Mouse (Mus musculus) gastrocnemius, adult 2 months (tissue): ENCODE data around the gene Acvr2a. TPM values are rescaled to one million over a fixed set of nuclear protein-coding genes. Genes with fewer than 3 reads are reported as not detected.

Experiments
- DNase-seq: peaks from one replicate; pipeline ENCODE4 v3.0.0; 2022
- H3K27ac ChIP-seq: fragments of 200-600 bp; 2 replicates; pipeline ENCODE4 v1.8.1; 2022; ENCODE audit warnings: mild to moderate bottlenecking
- H3K4me3 ChIP-seq: fragments of 200-600 bp; 2 replicates; pipeline ENCODE4 v1.8.1; 2022; ENCODE audit warnings: mild to moderate bottlenecking, moderate library complexity
- CTCF ChIP-seq: fragments of 200-600 bp; IDR thresholded peaks from 2 replicates; pipeline ENCODE4 v1.8.1; 2022; ENCODE audit warnings: antibody characterized with exemption, mild to moderate bottlenecking, moderate library complexity
- intact Hi-C: fragments of 180-260 bp; cut with DNase I; formaldehyde crosslinking; loops from one replicate; pipeline ENCODE4 v1.15.1; 2025
- long read RNA-seq, 2 experiments: library from polyadenylated mRNA; stranded (forward); transcript quantifications; one replicate each; pipeline ENCODE4 v2.0.0; 2021
- total RNA-seq, 2 experiments: library from RNA; stranded (reverse); gene quantifications; 2 replicates each; pipeline ENCODE4 v1.2.3; 2021

The Acvr2a gene
- total RNA-seq = 10 to 100 TPM; 24.1 to 30.4 TPM
- long read RNA-seq, experiment 1, full-length matches to known transcripts = 11 of 15 reads
- long read RNA-seq, experiment 1, partial matches to known transcripts = 2 of 15 reads
- long read RNA-seq, experiment 1, other reads (novel, unspliced or antisense) = 2 of 15 reads
- long read RNA-seq, experiment 2, full-length matches to known transcripts = 2 of 2 reads
- long read RNA-seq, experiment 2, partial matches to known transcripts = 0 of 2 reads
- long read RNA-seq, experiment 2, other reads (novel, unspliced or antisense) = 0 of 2 reads

DNA sequence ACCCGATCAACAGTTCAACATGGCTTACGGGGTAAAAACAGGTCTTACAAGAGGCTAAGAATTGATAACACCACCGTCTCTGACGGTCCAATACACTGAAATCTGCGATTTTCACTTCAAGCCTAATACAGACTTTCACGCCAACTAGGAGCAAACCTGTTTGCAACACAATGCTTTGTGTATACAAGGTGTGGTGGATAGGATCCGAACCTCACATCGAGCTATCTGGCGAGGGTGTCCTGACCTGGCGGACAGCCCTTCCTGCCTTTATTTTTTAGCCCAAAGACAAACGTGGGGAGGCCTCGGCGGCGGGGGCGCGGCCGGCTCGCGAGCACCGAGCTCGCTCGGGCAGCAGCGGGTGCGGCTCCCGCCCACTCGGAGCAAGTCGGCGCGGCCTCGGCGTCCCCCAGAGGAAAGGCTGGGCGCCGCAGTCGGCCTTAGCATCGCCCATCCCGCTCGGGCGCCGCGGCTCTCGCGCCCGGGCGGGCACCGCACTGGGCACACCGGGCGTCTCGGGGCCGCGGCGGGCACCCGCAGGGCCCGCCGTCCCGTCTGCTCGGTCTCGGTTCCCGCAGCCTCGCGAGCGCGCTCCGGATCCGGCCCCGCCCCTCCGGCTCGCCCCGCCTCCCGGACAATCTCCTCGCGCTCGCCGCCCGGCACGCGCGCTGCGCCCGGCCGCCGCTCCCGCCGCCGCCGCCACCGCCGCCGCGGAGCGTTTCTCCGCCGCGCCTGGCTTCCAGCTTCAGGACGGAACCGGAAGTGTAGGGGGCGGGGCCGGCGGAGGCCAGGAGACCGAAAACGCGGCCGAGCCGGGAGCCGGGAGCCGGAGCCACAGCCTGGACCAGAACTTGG lies at the start of gene Acvr2a:
Gene Acvr2a, plus strand, starts transcription at position 739 of the 852 bp plus-strand sequence.
- TF ChIP-seq CTCF = peak; percentile 36
- peak; percentile 97 for DNase-seq
- intact Hi-C loops = loop anchor here (1.0 to 10.0 kb wide), 5 partner anchors 73 to 811 kb away; no protein-coding TSS in a partner anchor
- peak within 1 kb of the TSS; percentile 98 for H3K4me3 ChIP-seq
- H3K27ac ChIP-seq = peak within 1 kb of the TSS; percentile 95

DNA sequence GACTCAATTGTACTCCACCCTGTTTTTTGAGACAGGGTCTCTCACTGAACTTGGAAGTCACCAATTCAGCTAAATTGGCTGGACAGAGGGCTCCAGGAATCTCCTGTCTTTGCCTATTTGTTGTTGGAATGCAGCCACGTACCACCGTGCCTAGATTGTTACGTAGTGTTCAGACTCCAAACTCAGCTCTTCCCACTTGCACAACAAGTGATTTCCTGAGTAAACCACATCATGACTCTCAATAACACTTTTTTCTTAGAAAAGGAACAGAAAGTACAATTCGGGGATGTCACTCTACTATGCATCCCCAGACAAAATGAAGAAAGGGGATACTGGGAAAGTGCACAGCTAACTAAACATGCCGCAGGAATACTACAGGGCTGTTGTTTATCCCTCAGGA lies 47.4 kb upstream of the Acvr2a start:
- H3K4me3 ChIP-seq = no peak overlapping the region
- DNase-seq = no peak
- H3K27ac ChIP-seq = no peak overlapping the region
- no peak for TF ChIP-seq CTCF
- intact Hi-C loops = no loop called here

GRCm38 (mm10) chr2:48767778-48768177 lies 46.1 kb upstream of the Acvr2a start:
- Histone ChIP-seq H3K27ac (no peak overlapping the region), H3K4me3 (no peak overlapping the region)
- no peak for TF ChIP-seq CTCF
- intact Hi-C loops = no loop called here
- DNase-seq = no peak

GRCm38 (mm10) chr2:48768219-48768618 lies 45.7 kb upstream of the Acvr2a start:
- intact Hi-C loops = no loop called here
- no peak for DNase-seq
- no peak overlapping the region for H3K4me3 ChIP-seq
- TF ChIP-seq CTCF = no peak
- no peak overlapping the region for H3K27ac ChIP-seq

DNA sequence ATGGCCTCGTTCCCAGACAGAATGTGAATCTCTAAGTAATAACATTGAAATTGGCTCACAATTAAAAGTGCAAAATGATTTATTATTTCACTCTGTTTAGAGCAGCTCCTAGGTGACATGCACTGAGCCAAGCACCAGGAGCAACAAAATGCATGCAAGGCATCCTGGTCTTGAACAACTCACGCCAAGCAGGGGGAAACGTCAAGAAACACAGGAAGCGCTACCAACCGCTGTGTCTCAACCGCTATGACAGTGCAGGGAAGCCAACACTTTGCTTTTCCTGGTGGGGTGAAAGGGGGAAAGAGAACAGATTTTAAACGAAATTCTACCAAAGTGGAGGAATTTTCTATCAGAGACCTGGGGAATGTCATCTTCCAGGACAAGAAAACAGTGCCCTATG lies 43.8 kb upstream of the Acvr2a start:
- intact Hi-C loops = no loop called here
- TF ChIP-seq CTCF = no peak
- DNase-seq = no peak
- Histone ChIP-seq H3K4me3 (no peak overlapping the region), H3K27ac (no peak overlapping the region)

GRCm38 (mm10) chr2:48770634-48771033 lies 43.3 kb upstream of the Acvr2a start:
- no peak for TF ChIP-seq CTCF
- H3K27ac ChIP-seq = no peak overlapping the region
- intact Hi-C loops = no loop called here
- DNase-seq = no peak
- H3K4me3 ChIP-seq = no peak overlapping the region

GRCm38 (mm10) chr2:48775281-48775680 lies 38.6 kb upstream of the Acvr2a start:
- no peak for DNase-seq
- Histone ChIP-seq H3K27ac (no peak overlapping the region), H3K4me3 (no peak overlapping the region)
- intact Hi-C loops = no loop called here
- no peak for TF ChIP-seq CTCF

DNA sequence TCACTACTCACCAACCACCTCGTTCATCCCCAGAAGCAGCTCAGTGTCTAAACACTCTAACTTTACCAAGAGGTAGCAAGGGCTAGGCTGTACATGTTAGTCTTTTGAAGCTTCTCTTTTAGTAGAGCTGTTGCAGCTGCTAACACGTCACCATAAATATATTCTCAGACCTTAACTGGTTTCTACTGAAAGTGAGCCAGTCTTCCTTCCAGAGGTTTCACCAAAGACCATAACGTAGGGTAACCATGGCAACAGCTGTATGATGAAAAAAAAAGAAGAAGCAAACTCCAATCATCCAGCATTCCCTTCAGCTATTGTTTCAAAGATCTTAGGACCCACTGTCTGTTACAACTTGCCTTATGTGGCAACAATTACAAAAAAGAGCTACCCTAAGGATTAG lies 25.0 kb upstream of the Acvr2a start:
- DNase-seq = no peak
- intact Hi-C loops = no loop called here
- Histone ChIP-seq H3K27ac (no peak overlapping the region), H3K4me3 (no peak overlapping the region)
- no peak for TF ChIP-seq CTCF

GRCm38 (mm10) chr2:48814223-48815038 lies 522 bp downstream of the Acvr2a start:
- H3K27ac ChIP-seq = peak overlapping the region; percentile 95
- peak; percentile 64 for DNase-seq
- H3K4me3 ChIP-seq = peak overlapping the region; percentile 98
- intact Hi-C loops = loop anchor here (2.0 to 10.0 kb wide), 5 partner anchors 260 to 812 kb away; no protein-coding TSS in a partner anchor
- TF ChIP-seq CTCF = no peak

GRCm38 (mm10) chr2:48815039-48815590 lies 1.2 kb downstream of the Acvr2a start:
- DNase-seq = no peak
- Histone ChIP-seq H3K27ac (peak overlapping the region; percentile 95), H3K4me3 (peak overlapping the region; percentile 98)
- intact Hi-C loops = loop anchor here (2.0 to 10.0 kb wide), 4 partner anchors 260 to 433 kb away; no protein-coding TSS in a partner anchor
- no peak for TF ChIP-seq CTCF

- peak overlapping the region; percentile 98 for H3K4me3 ChIP-seq
- TF ChIP-seq CTCF = no peak
- peak overlapping the region; percentile 95 for H3K27ac ChIP-seq
- DNase-seq = no peak
- intact Hi-C loops = loop anchor here (5.0 to 10.0 kb wide), 3 partner anchors 262 to 434 kb away; no protein-coding TSS in a partner anchor
Observed at GRCm38 (mm10) chr2:48816141-48817028, 2.5 kb downstream of the Acvr2a start.
